Mouse (Mus musculus) CH12.LX (cell line): ENCODE measurements around the gene Zfp68.

Experiments
- CHD2 ChIP-seq: IDR thresholded peaks from 2 replicates; pipeline ENCODE4 v1.6.1; 2011; ENCODE audit warnings: low read length, improper control_type of control experiment
- CTCF ChIP-seq, 2 experiments: IDR thresholded peaks in 1 of 2; conservative IDR thresholded peaks in 1 of 2; 2 replicates each; pipeline ENCODE4 v1.5.1; 2011 to 2012; ENCODE audit warnings: low read depth in 2 of 2, low read length in 2 of 2, improper control_type of control experiment in 1 of 2, inconsistent platforms in 1 of 2, mild to moderate bottlenecking in 1 of 2, moderate library complexity in 1 of 2
- ELF1 ChIP-seq: IDR thresholded peaks from 2 replicates; pipeline ENCODE4 v1.6.1; 2014; ENCODE audit warnings: low read depth, mild to moderate bottlenecking, inconsistent platforms, low read length, improper control_type of control experiment
- EP300 ChIP-seq: IDR thresholded peaks from 2 replicates; pipeline ENCODE4 v1.6.1; 2011; ENCODE audit warnings: low read length, improper control_type of control experiment
- GABPA ChIP-seq: IDR thresholded peaks from 2 replicates; pipeline ENCODE4 v1.6.1; 2012; ENCODE audit warnings: low read depth, low read length, improper control_type of control experiment, inconsistent platforms; ENCODE audit not compliant: insufficient replicate concordance
- HCFC1 ChIP-seq: IDR thresholded peaks from 2 replicates; pipeline ENCODE4 v1.6.1; 2012; ENCODE audit warnings: low read depth, mild to moderate bottlenecking, inconsistent platforms, low read length, improper control_type of control experiment
- KAT2A ChIP-seq: IDR thresholded peaks from 2 replicates; pipeline ENCODE4 v1.6.1; 2012; ENCODE audit warnings: low read length, improper control_type of control experiment, inconsistent platforms; ENCODE audit not compliant: insufficient replicate concordance
- MYC ChIP-seq: IDR thresholded peaks from 2 replicates; pipeline ENCODE4 v1.6.1; 2011; ENCODE audit warnings: low read depth, mild to moderate bottlenecking, improper control_type of control experiment, low read length
- NELFE ChIP-seq: IDR thresholded peaks from 2 replicates; pipeline ENCODE4 v1.6.1; 2011; ENCODE audit warnings: low read depth, low read length, improper control_type of control experiment
- POLR2A ChIP-seq: IDR thresholded peaks from 2 replicates; pipeline ENCODE4 v1.6.1; 2011; ENCODE audit warnings: low read depth, mild to moderate bottlenecking, improper control_type of control experiment, low read length
- RCOR1 ChIP-seq: conservative IDR thresholded peaks from 2 replicates; pipeline ENCODE4 v1.6.1; 2012; ENCODE audit warnings: low read depth, mild to moderate bottlenecking, inconsistent platforms, low read length, improper control_type of control experiment
- SMC3 ChIP-seq: IDR thresholded peaks from 2 replicates; pipeline ENCODE4 v1.6.1; 2011; ENCODE audit warnings: low read depth, low read length, improper control_type of control experiment
- USF1 ChIP-seq: IDR thresholded peaks from 2 replicates; pipeline ENCODE4 v1.6.1; 2014; ENCODE audit warnings: low read depth, mild to moderate bottlenecking, inconsistent platforms, low read length, improper control_type of control experiment

- TF ChIP-seq NELFE: peak; percentile 74
- TF ChIP-seq ELF1: no peak
- peak; percentile 65 for TF ChIP-seq HCFC1
- peak in 1 of 2 experiments; percentile 54; a peak in 2 of 4 replicates for TF ChIP-seq CTCF (conservative IDR thresholded peaks at IDR 0.05 in 1 of 2, IDR thresholded peaks at IDR 0.05 in 1 of 2; ENCODE audit: low read depth in 2 of 2, low read length in 2 of 2)
- no peak for TF ChIP-seq GABPA
- no peak for TF ChIP-seq EP300
- TF ChIP-seq POLR2A: peak; percentile 90
- no peak for TF ChIP-seq SMC3
- peak; percentile 39; the same call in 1 of the 2 replicates for TF ChIP-seq MYC
- no peak for TF ChIP-seq KAT2A
- TF ChIP-seq CHD2: peak; percentile 91
- TF ChIP-seq USF1: no peak; the same call in 1 of the 2 replicates
- no peak for TF ChIP-seq RCOR1
These were observed at the start of gene Zfp68 for GRCm38 (mm10) chr5:138619211-138620128.
